Mouse (Mus musculus) ovary, postnatal 36 days (tissue): ENCODE measurements around the gene Gng4.

Source experiments
- DNase-seq: peaks from one replicate; pipeline ENCODE4 v3.0.0; 2022; ENCODE audit warnings: low spot score, mixed read lengths

Gene Gng4

GRCm38 (mm10) chr13:13818696-13819095, 34.8 kb downstream of the Gng4 start:
- DNase-seq, result no peak

- DNase-seq, result no peak
Measured at GRCm38 (mm10) chr13:13820234-13821123, 36.6 kb downstream of the Gng4 start.

- DNase-seq, result no peak
Measured at GRCm38 (mm10) chr13:13824946-13825345, 41.1 kb downstream of the Gng4 start.

GRCm38 (mm10) chr13:13826533-13826932, 42.7 kb downstream of the Gng4 start:
- no peak for DNase-seq

GRCm38 (mm10) chr13:13828125-13828524, 44.3 kb downstream of the Gng4 start:
- no peak for DNase-seq

GRCm38 (mm10) chr13:13830469-13831074, 46.7 kb downstream of the Gng4 start:
- no peak for DNase-seq

- no peak for DNase-seq
Measured at GRCm38 (mm10) chr13:13835180-13835579, 51.3 kb downstream of the Gng4 start.

- DNase-seq, result no peak
Measured at GRCm38 (mm10) chr13:13845021-13845420, 61.2 kb downstream of the Gng4 start.

GRCm38 (mm10) chr13:13847075-13847599, 63.3 kb downstream of the Gng4 start:
- no peak for DNase-seq

- no peak for DNase-seq
Measured at GRCm38 (mm10) chr13:13857190-13857589, 73.3 kb downstream of the Gng4 start.

- DNase-seq, result no peak
Measured at GRCm38 (mm10) chr13:13862346-13862745, 78.5 kb downstream of the Gng4 start.

- DNase-seq, result no peak
Measured at GRCm38 (mm10) chr13:13862941-13863340, 79.1 kb downstream of the Gng4 start.

GRCm38 (mm10) chr13:13866339-13866738, 82.5 kb downstream of the Gng4 start:
- no peak for DNase-seq

GRCm38 (mm10) chr13:13867078-13867759, 83.4 kb downstream of the Gng4 start:
- DNase-seq, result no peak

GRCm38 (mm10) chr13:13867922-13868321, 84.1 kb downstream of the Gng4 start:
- DNase-seq, result no peak
